Mouse (Mus musculus) E14TG2a.4 (cell line): ENCODE results near the gene Ctdsp1.

Experiments used
- CTCF ChIP-seq: conservative IDR thresholded peaks from 2 replicates; pipeline ENCODE4 v1.5.1; 2014; ENCODE audit warnings: low read length
- NANOG ChIP-seq: IDR thresholded peaks from 2 replicates; pipeline ENCODE4 v1.6.1; 2014; ENCODE audit warnings: borderline replicate concordance, low read length, mixed read lengths
- POU5F1 ChIP-seq: IDR thresholded peaks from 2 replicates; pipeline ENCODE4 v1.6.1; 2014; ENCODE audit warnings: low read length, borderline replicate concordance

DNA sequence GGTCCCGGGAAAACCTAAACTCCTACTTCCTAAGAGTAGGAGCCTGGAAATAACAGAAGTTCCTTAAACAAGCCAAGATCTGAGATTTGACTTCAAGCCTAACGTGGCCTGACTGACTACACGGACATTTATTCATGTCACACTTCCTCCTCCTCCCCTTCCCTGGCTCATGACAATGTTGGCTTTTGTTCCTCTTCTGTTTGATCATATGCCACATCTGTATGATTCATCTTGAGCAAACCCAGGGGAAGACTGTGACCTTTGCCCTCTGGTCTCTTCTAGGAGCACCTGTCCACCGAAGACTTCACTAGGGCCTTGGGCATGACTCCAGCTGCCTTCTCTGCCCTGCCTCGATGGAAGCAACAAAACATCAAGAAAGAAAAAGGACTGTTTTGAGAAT lies 43.3 kb downstream of the Ctdsp1 start:
- TF ChIP-seq CTCF = no peak
- no peak for TF ChIP-seq NANOG
- no peak for TF ChIP-seq POU5F1
